8 mouse cellular contexts compared by ENCODE assay signal in the genomic region with DNA sequence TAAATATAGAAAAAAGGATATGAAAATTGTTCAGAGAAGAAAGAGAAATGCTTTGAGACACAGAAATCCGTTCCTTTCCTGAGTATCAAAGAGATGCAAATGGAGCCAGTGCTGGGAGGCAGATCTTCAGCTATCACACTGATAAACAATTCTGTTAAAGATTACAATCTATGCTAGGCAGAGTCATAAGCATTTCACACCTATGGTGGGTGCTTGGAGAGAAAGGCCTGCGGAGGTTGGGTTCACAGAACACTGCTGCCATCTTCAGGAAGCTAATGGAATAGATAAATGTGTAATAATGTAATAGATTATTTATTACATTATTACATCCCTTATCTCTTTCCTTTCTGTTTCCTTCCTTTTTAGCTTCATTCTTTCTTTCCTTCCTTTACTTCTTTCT.
A peak's percentile ranks its signal among the peaks of the same experiment; 100 is the strongest.
DNase-seq lines count a peak whose midpoint lies in the region; ATAC-seq and TF ChIP-seq lines count a peak whose summit lies in the region.
"Had no signal": no experiment of that assay in that cellular context is flagged by ENCODE, and none has a peak within 500 bp of the region (broad histone marks: within the 10 kb centered on the region; RNA-seq: fewer than 3 reads in every experiment).

No protein-coding gene starts in this region.

- no peaks in the 10 kb centered on the region for H3K36me3 ChIP-seq in E14TG2a.4 (ENCODE audit: insufficient read depth, low read length)
- H3K36me3 ChIP-seq: liver, embryonic 15.5 days had no signal

- H3K9me3 ChIP-seq in E14TG2a.4 (ENCODE audit: low read length), result no peaks in the 10 kb centered on the region
- H3K9me3 ChIP-seq: liver, embryonic 15.5 days had no signal

- TF ChIP-seq CTCF in E14TG2a.4 (conservative IDR thresholded peaks at IDR 0.05; ENCODE audit: low read length), result peak; percentile 26; the same call in 1 of the 2 replicates
- 0 out of 2 replicates have a peak, but pooled peaks have one; percentile 6 for TF ChIP-seq CTCF in bone marrow, adult 2 months (IDR thresholded peaks at IDR 0.05; ENCODE audit: control insufficient read depth, insufficient read depth, low read length)

- no peak for ATAC-seq in activated CD4-positive, CD25-positive, alpha-beta regulatory T cell, adult 4 months

- TF ChIP-seq POLR2A in bone marrow, adult 2 months (IDR thresholded peaks at IDR 0.05; ENCODE audit: borderline replicate concordance, control insufficient read depth, low read depth, low read length), result no peak

- no peak overlapping the region for H3K4me3 ChIP-seq in E14TG2a.4 (replicated peaks; ENCODE audit: low read length)
- no peak overlapping the region for H3K4me3 ChIP-seq in bone marrow, adult 2 months (replicated peaks; ENCODE audit: control insufficient read depth, low read depth, low read length)
- H3K4me3 ChIP-seq: liver, embryonic 15.5 days had no signal

- 15% methylated on average over 2 of the region's 2 CpGs for WGBS in bone marrow, adult 2 months

- H3K4me1 ChIP-seq in E14TG2a.4 (replicated peaks; ENCODE audit: low read depth, low read length), result no peaks in the 10 kb centered on the region
- no peaks in the 10 kb centered on the region for H3K4me1 ChIP-seq in bone marrow, adult 2 months (ENCODE audit: control insufficient read depth, insufficient read depth, low read length)
- H3K4me1 ChIP-seq: liver, embryonic 15.5 days had no signal

- no peaks in the 10 kb centered on the region for H3K27me3 ChIP-seq in E14TG2a.4 (ENCODE audit: insufficient read depth, low read length)

- no peak overlapping the region for H3K27ac ChIP-seq in bone marrow, adult 2 months (ENCODE audit: control insufficient read depth, insufficient read depth, low read depth, low read length, poor library complexity)
- H3K27ac ChIP-seq: liver, embryonic 15.5 days had no signal

- peak; percentile 9 for DNase-seq in kidney, postnatal 10 days
- no peak for DNase-seq in kidney, adult 18-20 months
- peak; percentile 7 for DNase-seq in forelimb bud, embryonic 11.5 days (ENCODE audit: low read depth, low spot score)
- peak; percentile 36 for DNase-seq in mesoderm, embryonic 11.5 days (ENCODE audit: low read depth, low spot score)
